Mouse (Mus musculus) kidney, adult 2 months (tissue): ENCODE results near the gene Cyp4f39.

Experiments
- CTCF ChIP-seq: fragments of 200-500 bp; conservative IDR thresholded peaks from 2 replicates; pipeline ENCODE4 v1.5.1; 2011; ENCODE audit warnings: low read depth, mild to moderate bottlenecking, control low read depth, low read length, moderate library complexity, mixed read lengths; ENCODE audit not compliant: insufficient read depth, insufficient read length
- POLR2A ChIP-seq: fragments of 200-500 bp; IDR thresholded peaks from one replicate; pipeline ENCODE4 v1.6.1; 2011; ENCODE audit warnings: low read depth, low read length, control low read depth

DNA sequence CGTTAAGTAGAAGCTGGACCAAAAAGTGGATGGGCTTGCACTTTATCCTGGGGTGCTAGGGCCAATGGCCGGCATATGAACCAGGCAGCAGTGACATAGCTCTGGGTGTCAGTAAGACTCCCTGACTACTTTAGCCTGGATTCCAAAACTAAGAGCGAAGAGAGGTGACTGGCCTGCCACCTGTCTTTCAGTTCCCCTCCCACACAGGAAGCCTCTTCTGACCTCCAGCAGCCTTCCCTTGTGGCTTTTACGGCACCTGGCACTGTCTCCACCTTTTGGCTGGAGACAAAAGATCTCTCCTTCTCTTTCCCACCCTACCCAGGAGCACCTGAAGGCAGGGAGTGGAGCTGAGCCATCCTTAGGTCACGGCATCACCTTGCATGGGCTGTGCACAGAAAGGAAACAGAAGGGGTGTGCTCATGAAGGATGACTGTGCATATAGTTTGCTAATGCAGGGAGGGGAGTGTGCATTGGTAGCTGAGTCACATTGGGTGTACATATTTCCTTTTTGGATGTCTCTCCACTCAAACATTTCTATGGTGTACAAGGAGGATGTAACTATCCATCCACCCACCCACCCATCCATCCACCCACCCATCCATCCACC lies 22.5 kb downstream of the Cyp4f39 start:
- TF ChIP-seq CTCF (no peak), POLR2A (no peak)
